Mouse (Mus musculus): ENCODE data around the gene Shisa6.
A peak's percentile ranks its signal among the peaks of the same experiment; 100 is the strongest.
"Not testable (repeated sequence)": the region's sequence is repeated elsewhere in the genome, so short reads cannot be mapped to it uniquely, and the experiment has no call there.

The Shisa6 gene

DNA sequence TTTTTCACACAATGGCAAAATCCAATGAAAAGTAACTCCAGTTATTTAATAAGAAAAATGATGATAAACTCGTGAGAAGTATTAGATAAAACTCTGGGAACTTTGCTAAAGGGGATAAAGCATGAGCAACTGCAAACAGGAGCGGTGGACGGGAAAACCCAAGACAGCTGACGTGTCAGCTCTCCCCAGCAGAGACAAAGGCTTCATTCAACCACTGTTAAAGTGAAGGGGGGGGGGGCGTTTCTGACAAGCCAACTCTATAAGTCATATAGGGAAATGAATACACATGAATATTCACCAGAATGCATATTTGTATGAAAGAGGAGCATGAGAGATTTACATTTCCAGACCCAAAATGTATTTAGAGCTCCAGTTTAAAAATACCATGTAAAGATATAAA is 83.1 kb downstream of the Shisa6 start:
- no peak for DNase-seq

DNA sequence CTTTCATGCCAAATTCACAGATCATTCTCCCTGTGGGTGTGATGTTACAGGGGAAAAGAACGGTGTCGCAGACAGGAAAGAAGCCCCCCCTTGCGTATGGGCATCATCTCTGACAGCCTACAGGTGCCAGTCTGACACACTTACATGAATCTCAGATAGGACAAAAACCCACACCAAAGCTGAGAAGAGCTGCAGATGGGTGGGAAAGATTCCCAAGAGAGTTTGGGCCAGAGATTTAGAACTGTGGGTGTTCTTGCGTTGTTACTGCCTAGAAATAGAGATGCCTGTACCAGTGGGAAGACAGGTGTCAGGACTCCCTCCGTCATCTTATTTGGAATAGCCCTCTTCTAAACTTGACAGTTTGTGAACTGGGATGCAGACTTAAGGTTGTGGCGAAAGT is 99.6 kb downstream of the Shisa6 start:
- DNase-seq = no peak

DNA sequence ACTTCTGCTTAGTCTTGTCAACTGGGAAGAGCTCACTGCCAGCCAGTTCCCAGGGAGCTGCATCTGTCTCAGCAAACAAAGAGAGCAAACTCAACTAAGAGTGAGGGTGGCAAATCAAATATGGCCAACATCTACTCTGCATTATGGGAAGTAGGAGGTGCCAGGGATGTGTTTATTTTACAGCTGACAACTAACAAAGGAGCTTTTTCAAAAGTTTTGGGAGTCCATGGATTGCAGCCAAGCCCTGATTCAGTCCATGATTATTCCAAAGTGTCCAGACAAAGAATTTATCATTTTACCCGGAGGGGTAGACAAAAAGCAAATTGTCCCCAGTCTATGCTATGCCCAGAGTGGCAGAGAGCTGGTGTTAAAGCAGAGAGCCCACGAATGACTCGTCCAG is 107.5 kb downstream of the Shisa6 start:
- DNase-seq = no peak

DNA sequence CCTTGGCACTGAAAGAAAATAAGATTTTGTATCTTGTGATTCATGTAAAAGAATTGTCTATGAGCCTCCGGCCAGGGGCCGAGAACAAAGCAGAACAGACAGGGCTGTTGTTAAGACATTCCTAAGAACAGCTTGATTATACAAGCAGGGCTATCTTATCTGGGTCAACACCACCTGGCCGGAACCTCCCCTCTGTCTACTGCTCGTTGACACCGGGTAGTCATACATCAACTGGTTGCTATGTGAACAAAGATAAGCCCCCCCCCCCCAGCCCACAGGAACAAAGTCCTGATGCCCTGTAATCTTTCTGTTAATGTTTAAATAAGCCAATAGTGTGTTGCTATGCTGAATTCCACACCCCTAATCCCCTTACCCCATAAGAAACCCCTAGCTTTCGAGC is 117.0 kb downstream of the Shisa6 start:
- not testable (repeated sequence) for DNase-seq

DNA sequence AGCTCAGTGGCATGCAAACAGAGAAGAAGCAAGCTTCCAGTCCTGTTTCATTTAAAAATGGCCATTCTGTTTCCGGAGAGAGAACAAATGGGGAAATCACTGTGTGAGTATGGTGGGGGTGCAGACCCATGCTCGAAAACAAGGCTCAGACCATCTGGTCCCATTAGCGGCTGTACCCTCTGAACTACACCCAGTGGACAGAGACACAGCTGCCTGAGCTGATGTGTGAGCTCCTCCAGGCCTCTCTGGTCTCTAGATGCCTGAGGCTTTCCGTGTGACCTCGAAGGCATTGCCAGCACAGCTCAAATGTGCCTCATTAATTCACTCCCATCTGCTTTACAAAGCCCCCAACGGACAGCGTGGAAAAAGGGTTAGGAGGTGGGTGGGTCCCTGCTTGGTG is 125.7 kb downstream of the Shisa6 start:
- DNase-seq = no peak

DNA sequence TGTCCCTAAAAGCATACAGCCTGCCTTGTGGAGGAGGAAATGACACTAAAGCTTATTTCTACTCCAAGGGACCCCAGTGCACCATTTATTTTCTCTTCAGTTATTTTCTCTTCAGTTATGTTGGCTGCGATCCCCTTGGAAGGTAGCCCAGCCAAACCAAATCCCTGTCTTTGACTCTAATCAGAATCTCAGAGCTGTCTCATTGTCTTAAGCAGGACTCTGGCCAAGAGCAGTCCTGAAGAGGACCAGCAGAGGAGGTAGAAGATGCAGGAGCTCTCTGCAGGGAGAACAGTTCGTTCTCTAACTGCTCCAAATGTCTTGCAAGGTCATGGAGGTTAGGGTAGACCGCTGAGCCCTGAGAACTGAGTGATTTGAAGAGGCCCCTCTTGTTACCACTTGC is 138.2 kb downstream of the Shisa6 start:
- peak; percentile 1 to 17 for DNase-seq

DNA sequence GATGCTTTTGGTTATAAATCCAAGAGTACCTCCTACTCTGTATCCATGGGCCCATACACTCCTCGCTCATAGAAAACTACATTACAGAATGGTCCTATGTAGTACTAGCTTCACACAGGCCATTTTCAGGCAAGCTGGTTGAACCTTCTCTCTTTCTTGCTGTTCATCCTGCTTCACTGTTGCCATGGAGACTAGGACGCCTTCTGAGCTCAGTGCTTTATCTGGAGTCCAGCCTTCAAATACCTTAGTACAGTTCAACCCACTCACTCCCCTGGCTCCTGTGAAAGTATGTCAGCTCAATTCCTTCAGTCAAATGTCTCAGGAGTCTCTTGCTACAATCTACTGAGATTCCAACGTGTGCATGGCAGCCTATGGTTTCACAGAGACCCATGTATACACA is 154.0 kb downstream of the Shisa6 start:
- DNase-seq = no peak

DNA sequence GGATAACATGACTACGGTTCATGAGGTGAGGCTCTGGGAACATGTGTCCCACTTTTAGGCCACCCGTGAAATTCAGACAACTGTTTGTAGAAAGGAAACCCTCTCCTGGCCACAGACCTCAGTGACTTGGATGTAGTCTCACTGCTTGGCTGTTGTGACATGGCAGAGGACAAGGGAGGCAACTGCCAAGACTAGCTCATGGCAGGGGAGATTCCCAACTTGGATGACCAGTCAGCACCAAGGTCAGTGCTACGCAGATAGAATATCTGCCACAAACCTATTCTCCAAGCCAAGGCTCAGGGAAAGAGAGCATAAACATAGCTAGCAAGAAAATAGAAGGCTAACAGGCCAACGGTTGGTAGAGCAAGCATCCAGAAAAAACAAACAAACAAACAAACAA is 156.0 kb downstream of the Shisa6 start:
- DNase-seq = no peak

DNA sequence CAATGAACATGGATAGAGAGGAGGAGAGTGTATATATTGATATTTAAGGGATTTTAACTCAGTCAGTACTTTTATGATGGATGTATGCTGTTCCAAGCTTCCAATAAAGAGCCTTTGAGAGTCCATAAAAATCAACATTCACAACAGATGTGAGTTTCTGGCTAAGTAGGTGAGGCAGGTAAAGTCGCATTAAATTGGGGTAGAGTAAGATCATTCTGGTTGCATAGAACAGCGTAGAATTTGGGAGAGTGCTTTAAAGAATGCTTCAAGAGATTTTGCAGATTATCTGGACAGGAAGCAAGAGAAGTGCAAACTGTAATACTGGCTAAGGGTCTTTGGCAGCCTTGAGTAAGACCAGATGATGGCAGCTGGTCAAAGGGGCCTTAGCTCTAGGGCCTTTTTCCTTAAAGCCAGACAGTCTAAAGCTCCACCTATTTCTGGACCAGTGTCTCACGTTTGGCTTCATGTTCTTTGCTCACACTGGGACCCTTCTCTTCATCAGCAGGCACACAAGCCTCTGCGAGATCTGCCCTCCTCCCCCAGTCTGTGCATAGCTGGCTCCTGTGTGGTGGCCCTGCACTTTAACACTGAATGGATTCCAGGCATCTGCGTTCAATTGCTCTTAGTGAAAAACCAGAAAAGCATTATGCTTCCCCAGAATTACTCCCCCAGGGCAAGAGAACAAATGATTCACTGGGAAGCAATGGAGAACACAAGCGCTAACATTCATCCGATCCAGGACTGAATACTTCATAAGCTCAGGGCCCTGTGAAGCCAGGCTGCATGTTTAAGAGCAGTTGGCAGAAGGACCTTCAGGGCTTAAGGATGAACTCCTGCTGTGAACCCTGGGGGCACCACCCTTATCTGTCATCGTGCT is 158.7 kb downstream of the Shisa6 start:
- DNase-seq = no peak

DNA sequence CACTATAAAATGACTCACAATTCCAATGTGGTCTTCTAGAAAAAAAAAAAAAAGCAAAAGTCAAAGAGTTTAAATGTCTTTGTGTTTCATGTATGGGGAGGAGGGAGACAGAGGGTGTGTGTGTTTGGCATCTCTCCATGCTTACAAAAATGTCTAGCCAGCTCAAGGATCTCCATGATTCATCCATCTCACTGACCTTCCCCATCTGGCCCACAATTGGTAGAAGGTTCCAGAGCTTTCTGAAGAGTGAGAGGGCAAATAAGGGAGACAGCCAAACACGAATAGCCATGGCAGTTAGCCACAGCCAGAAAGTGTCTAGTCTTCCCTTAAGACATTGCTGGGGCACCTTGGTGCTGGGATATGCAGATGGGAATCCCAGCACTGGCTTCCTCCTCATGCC is 166.0 kb downstream of the Shisa6 start:
- no peak for DNase-seq

DNA sequence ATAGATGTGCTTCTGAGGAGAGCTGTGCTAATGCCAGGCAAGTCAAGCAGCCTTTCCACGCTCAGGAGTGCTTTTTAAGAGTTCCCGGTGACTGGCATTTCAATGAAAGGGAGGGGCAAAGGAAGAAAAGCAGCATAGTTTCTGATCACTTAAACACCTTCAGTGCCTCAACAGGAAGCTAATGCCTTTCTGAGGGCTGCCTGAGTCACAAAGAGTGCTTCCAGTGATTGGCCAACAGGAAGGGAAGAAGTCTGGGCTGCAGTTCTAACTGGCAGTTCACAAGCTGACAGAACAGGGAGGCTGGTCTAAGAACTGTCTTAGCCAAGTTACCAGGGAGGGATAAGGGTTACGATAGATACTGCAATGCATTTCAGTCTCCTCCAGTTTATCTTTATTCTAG is 180.9 kb downstream of the Shisa6 start:
- DNase-seq = no peak

DNA sequence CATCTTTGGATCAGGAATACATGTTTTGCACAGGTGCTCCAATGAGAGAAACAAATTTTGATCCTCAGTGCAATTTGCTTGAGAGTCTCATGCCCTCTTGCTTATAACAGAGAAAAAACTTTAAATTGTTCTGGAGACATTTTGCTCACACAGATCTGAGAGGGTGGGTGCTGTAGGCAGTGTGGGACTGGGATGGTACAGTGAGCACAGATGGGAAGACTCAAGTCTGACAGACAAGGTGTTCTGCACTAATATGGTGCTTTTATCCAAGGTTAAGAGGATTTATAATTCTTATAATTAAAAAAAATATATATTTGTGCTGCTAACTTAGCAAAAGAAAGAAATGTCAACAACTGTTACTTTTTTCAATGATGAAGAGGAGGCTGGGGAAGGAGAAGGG is 189.5 kb downstream of the Shisa6 start:
- DNase-seq = no peak

DNA sequence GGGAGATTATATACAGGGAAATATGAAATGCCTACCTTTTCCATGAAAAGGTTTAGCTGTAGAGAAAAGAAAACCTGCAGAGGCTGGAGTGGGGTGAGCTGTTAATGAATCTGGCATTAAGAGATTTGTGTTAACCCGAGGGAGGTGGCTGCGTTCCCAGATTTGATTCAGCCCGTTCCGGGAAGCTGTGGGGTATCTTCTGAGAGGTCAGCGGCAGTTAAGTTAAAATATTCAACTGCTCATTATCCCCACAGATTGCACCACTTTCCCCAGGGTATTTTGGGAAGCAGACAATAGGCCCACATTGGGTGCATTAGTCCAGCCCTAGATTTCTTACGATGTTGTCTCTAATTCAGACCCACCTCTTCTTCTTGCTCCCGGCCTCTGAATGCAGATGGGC is 213.0 kb downstream of the Shisa6 start:
- DNase-seq = peak in 1 of 2 experiments; percentile 2

DNA sequence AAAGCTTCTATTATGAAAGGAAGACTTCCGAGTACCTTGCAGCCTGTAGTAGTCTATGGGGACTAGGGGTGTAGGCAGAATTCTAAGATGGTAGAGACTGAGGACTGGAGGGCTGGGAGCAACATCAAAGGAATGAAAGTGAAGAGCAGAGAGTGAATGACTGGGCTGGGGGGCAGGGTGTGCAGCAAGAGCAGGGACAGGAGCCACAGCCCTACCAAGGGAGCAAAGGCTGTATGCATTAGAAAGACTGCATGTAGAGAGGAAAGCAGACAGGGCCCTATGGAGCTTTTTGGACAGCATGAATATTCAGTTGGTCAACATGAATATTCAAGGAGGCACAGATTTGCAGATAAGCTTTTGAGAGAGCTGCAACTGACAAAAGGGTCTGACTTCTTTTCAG is 221.4 kb downstream of the Shisa6 start:
- no peak for DNase-seq

DNA sequence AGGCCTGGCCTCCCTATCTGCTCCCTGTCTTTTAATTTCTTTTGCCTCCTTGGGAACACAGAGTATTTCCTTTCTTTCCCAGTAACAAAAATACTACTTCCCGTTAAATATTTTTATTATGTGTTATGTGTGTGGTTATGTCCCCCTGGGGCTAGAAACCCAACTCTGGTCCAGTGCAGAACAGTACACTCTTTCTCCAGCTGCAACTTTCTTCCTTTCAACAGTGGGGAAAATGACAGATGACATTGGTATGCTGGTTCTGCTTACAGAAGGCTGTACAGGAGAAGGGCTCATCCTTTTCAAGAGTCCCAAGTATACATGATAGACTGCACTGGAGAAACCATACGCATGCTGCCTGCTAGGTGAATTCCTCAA is 251.1 kb downstream of the Shisa6 start:
- DNase-seq = no peak

DNA sequence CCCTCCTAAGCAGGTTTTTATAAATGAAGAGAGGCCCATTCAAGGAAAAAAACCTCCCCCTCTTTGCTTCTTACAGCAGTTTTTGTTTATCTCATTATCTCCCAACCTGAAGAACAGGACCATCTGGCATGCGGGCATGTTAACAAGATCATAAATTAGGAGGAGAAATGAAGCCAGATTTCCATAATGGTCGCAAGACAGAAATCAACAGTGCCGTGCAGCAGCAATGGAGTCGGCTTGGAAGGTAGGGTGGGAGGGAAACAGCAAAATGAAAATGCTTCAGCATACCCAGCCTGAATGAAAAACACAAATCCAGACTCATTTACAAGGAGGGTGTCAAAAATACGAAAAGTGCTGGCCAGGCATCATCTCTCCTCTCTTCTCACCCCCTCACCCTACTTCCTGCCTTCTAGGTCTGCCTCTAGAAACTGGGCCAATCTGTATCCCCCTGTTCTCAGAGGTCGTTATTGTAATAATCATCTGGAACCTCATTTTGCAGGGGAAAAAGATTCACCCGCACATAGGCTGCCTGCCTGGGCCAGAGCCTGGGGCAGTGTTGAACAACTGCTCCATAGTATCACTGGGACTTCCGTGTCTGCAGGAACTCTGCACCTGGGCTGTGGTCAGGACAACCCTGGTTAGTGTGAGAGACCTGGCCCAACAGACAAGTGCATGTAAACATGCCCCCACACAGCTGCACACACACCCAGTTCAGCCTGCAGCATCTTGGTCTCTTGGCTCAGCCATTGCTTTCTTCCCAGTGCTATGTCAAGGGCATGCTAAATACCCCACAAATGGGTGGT is 251.7 kb downstream of the Shisa6 start:
- DNase-seq = no peak

DNA sequence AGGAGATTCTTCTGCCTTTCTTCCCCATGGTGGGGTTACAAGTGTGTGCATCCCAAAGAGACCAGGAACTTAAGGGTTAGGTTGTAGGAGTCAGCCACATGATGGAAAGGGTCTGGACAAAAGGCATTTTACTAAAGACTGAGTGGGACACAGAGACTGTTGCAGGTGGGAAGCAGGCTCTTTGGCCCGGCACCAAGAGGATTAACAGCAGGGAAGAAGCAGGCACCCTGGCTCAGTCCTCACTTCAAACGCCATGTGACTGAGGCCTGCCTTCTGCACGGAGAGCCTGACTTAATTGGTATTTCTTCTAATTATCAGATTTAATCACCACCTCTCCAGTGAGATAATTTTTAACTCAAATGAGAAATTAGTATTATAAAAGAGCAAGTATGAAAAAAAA is 258.7 kb downstream of the Shisa6 start:
- no peak for DNase-seq

DNA sequence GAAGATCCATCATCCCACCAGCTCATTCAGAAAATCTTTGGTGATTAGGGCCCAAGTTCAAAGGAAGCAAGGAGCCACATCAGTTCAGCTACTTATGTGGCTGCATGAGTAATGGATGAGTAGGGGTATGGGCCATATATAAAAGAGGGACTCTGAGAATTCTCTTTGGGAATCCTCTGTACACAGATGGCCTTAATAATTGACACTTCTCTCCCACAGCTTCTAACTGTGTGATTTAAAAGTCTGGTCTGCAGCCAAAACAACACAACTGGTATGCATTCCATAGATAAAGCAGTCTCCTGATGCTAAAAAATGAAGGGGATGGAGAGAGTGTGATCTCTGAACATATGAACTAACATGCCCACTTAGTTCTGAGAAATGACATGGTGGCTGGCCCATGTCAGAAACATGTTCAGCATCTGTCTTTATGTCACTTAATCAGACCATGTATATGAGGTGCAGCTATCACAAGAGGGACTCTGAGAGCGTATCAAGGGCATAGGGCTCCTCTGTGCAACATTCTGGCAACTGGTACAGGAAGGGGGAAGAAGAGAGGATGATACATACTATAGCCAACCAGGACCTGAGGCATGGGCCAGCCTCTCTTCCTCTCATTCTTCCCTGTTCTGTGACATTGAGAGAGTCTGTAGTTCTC is 260.3 kb downstream of the Shisa6 start:
- no peak for DNase-seq

DNA sequence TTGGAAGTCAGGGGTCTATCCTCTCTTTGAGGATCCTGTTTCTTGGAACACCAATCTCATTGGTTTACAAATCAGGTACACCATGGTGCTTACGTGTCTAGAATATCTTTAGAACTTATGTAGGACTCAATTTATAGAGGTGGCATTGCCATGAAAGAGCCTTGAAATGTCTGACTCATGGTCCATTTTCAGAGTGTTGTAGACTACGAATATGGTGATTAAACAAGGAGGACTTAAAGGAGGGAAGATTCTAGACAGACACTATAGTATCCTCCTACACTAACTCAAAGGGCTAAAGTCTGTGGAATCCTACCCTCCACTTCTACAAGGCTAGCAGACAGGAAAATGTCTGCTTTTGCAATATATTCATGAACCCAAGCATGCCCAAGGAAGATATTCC is 265.6 kb downstream of the Shisa6 start:
- no peak for DNase-seq

DNA sequence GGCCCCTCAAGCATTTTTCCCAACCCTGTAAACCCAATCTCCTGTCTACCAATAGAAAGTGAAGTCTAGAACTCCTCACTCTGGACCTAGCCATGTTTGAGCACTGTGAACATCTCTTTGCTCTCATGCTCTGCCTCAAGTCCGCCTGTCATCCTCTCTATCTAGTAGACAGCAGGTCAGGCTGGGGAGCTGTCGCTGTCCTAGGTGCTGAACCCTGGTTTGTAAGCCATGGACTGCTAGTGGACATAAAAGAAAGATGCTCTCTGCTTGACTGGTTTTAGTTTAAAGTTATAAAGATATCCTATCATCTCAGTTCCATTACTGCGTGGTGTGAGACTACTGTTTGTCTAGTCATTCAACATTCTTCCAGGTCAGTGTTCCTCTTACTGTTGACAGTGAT is 266.9 kb downstream of the Shisa6 start:
- peak; percentile 20 to 79 for DNase-seq

DNA sequence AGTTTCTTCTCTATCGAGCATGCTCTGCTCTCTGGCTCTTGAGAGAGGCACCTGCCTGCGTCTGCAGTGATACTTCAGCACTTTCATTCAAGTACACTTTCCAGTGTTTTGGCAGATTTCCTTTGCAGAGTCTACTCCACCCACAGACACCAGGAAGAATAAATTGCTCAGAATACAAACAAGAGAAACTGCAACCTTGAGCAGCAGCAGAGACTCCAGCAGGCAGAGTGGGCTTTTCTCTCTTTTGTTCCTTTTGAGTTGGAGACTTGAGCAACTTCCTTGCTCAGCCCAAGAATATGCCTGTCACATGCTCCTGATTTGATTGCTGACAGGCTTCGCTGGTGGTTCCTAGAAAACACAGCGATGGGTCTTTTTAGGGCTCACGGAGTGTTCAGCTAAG is 278.6 kb downstream of the Shisa6 start:
- DNase-seq = no peak

DNA sequence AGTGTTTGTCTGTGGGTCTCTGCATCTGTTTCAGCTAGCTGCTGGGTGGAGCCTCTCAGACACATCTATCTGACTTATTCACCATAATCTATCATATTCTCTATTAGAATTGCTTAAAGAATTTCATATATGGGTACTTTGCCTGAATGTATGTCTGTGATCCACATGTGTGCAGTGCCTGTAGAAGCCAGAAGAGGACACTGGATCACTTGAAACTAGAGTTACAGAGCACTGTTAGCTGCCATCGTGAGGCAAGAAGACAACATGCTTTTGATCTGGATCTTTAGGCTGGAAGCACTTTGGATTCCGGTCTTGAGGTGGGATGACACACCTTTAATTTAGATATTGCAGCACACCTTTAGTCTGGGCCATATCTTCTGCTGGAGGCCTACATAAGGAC is 289.2 kb downstream of the Shisa6 start:
- DNase-seq = no peak

DNA sequence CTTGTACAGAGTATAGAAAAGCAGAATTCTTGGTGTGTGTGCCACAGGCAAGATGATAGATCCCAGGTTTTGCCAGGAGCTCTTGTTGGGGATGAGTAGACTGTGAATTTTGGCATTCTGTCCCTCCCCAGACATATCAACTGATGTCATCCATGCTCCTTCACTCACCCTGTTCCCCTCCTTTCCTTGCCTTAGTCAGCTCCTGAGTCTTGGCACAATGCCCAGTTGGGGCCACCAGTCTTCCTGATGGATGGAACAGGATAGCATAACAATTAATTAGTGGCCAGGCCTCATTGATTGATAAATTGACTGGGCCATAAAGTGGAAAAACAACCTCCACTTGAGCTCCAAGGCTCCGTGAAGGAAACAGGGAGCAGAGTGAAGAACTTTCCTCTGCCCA is 292.9 kb downstream of the Shisa6 start:
- DNase-seq = no peak

DNA sequence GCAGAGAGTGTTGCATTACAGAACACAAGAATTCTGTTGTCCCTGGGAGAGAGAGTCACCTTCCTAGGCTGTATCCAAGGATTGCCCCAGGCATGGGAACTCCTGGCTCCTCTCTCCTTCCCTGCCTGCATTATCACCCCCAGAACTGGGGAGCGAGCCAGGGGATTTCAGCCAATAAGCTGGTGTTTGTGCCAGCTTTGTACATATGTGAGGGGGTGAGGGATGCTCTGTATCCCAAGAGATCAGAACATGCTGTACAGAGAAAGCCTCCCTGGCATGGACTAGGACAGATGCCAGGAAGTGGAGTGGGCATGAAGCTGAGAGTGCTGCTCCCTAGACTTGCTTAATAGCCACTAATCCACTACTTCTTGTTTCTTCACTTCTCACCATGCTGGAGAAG is 303.6 kb downstream of the Shisa6 start:
- DNase-seq = no peak

All from kidney, postnatal 36 days (tissue).